Mouse (Mus musculus) kidney, postnatal 0 days (tissue): ENCODE measurements at regions not wholly inside any gene's neighbourhood (a gene's known extent, or its start where the extent isn't known, plus 50 kb on each side); places are given as distances from the start of the nearest gene placed in this dataset.

Source experiments
- ATAC-seq: fragments of 200-750 bp; cut with Nextera tagmentation; replicated peaks from 2 replicates; pipeline ENCODE4 v1.8.0; 2017; ENCODE audit warnings: low read depth, moderate number of reproducible peaks, moderate TSS enrichment, moderate library complexity; ENCODE audit not compliant: low FRiP score
- DNase-seq: peaks from one replicate; pipeline ENCODE4 v3.0.0-alpha.2; 2016; ENCODE audit warnings: low spot score
- H3K27ac ChIP-seq: fragments of 300-500 bp; sonication (generic); 2 replicates; pipeline ENCODE4 v1.5.1; 2014; ENCODE audit warnings: mild to moderate bottlenecking
- H3K27me3 ChIP-seq: fragments of 300-500 bp; sonication (generic); 2 replicates; pipeline ENCODE4 v1.6.1; 2014; ENCODE audit warnings: low read length, mixed read lengths; ENCODE audit not compliant: insufficient read depth
- H3K36me3 ChIP-seq: fragments of 300-500 bp; sonication (generic); 2 replicates; pipeline ENCODE4 v1.6.1; 2014; ENCODE audit warnings: low read length, mixed read lengths; ENCODE audit not compliant: insufficient read depth
- H3K4me1 ChIP-seq: fragments of 300-500 bp; sonication (generic); replicated peaks from 2 replicates; pipeline ENCODE4 v1.6.1; 2014; ENCODE audit warnings: antibody characterized with exemption, low read length, mixed read lengths; ENCODE audit not compliant: insufficient read depth
- H3K4me2 ChIP-seq: fragments of 300-500 bp; sonication (generic); 2 replicates; pipeline ENCODE4 v1.6.1; 2014; ENCODE audit warnings: mild to moderate bottlenecking, low read length, moderate library complexity, mixed read lengths
- H3K4me3 ChIP-seq: fragments of 300-500 bp; sonication (generic); replicated peaks from 2 replicates; pipeline ENCODE4 v1.5.1; 2014; ENCODE audit warnings: low read depth, low read length
- H3K9ac ChIP-seq: fragments of 300-500 bp; sonication (generic); 2 replicates; pipeline ENCODE4 v1.6.1; 2014; ENCODE audit warnings: low read depth, low read length
- H3K9me3 ChIP-seq: fragments of 300-500 bp; sonication (generic); replicated peaks from 2 replicates; pipeline ENCODE4 v1.6.1; 2016; ENCODE audit warnings: low read length, inconsistent platforms, mixed read lengths
- CTCF ChIP-seq: IDR thresholded peaks from 2 replicates; pipeline ENCODE4 v1.5.1; 2016; ENCODE audit warnings: antibody characterized with exemption, low read depth, mild to moderate bottlenecking, moderate library complexity
- WGBS: fragments of 180-500 bp; shearing (Covaris S2); extraction: QIAGEN DNeasy Blood & Tissue Kit; methylation state at CpG from one replicate; pipeline ENCODE4 v1.1.7; 2014; 5-methylcytosine and 5-hydroxymethylcytosine counted together

DNA sequence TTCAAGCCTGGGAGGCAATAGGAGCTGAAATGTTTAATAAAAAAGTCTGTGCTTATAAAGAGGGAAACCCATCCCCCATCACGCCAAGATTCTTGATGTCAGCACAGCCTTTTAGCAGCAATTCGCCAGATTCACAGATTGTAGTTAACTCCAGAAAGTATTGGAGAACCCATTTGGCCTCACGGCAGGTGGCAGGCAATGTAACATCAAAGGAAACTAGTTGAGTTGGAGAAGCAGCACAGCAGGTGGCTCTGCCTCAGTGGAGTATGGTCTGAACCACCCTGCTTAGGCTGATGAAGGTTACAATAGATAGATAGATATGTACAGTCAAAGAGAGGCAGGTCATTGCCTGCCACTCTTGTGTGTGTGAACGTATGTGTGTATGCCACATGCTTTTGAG is 420.8 kb upstream of the Klf6 start:
- no peak overlapping the region for H3K9ac ChIP-seq
- WGBS, result 55% methylated on average over 4 of the region's 4 CpGs
- H3K27ac ChIP-seq, result no peak overlapping the region
- DNase-seq, result no peak
- H3K4me1 ChIP-seq, result no peaks in the 10 kb centered on the region
- no peaks in the 10 kb centered on the region for H3K9me3 ChIP-seq
- no peak for ATAC-seq
- no peak overlapping the region for H3K4me3 ChIP-seq
- no peaks in the 10 kb centered on the region for H3K27me3 ChIP-seq
- no peaks in the 10 kb centered on the region for H3K36me3 ChIP-seq
- H3K4me2 ChIP-seq, result no peak overlapping the region
- TF ChIP-seq CTCF, result no peak

DNA sequence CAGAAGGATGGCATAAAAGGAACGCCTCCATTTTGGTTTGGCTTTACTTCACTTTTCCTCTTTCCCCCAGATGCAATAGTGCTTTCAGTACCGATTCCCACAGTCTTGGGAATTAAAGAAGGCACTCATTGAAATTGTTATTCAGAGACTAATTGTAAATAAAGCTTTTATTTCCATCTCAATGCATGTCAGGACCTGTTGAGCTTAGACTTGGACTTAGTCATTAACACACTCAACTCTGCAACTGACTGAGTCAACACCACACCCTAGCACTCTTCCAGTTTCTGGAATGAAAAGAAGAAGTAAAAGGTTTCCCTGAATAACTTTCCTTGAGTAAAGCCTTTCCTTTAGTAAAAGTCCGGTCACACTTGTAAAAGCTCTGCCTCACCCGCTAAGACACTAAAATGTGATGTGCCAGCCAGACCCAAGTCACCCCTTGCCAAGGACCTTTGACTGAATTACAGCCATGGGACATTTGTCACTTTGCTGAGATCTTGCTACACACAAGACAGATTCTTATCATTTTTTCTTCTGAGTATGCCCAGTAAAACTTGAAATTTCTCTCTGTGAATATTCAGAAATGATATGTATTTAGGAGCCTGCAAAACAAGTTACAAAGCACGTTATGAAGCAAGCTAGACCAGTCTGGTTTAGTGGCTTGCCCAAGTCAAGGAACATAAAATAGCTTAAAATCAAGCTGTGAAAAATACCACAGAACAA is 416.4 kb upstream of the Klf6 start:
- no peak for TF ChIP-seq CTCF
- Histone ChIP-seq H3K27me3 (no peaks in the 10 kb centered on the region), H3K36me3 (no peaks in the 10 kb centered on the region), H3K4me1 (no peaks in the 10 kb centered on the region), H3K27ac (no peak overlapping the region), H3K4me2 (no peak overlapping the region), H3K4me3 (no peak overlapping the region), H3K9me3 (no peaks in the 10 kb centered on the region), H3K9ac (no peak overlapping the region)
- DNase-seq, result no peak
- ATAC-seq, result no peak
- WGBS, result 82% methylated on average over 5 of the region's 5 CpGs

DNA sequence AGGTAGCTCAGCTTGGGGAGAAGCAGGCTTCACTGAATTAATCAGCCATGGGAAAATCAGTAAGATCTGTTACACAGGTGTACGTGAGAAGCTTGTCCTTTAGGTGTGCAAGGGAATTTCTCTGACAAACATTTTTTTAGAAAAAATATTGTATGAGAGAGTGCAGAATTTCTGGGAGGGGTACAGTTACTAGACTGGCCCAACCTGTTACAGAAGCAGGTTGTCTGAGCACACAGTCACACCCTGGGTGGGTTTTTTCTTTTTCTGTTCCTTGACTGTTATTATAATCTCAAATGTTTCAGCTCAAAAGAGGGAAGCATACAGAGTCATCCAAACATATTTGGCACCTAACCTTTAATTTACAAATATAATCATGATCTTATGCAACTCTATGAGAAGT is 412.7 kb upstream of the Klf6 start:
- TF ChIP-seq CTCF, result no peak
- DNase-seq, result no peak
- Histone ChIP-seq H3K9me3 (no peaks in the 10 kb centered on the region), H3K9ac (no peak overlapping the region), H3K4me1 (no peaks in the 10 kb centered on the region), H3K4me3 (no peak overlapping the region), H3K27ac (no peak overlapping the region), H3K27me3 (no peaks in the 10 kb centered on the region), H3K36me3 (no peaks in the 10 kb centered on the region), H3K4me2 (no peak overlapping the region)
- no peak for ATAC-seq
- WGBS, result 80% methylated on average over 1 of the region's 1 CpGs

GRCm38 (mm10) chr13:5480779-5481178 is 380.5 kb upstream of the Klf6 start:
- Histone ChIP-seq H3K4me2 (no peak overlapping the region), H3K36me3 (no peaks in the 10 kb centered on the region), H3K27ac (no peak overlapping the region), H3K27me3 (no peaks in the 10 kb centered on the region), H3K4me1 (no peaks in the 10 kb centered on the region), H3K4me3 (no peak overlapping the region), H3K9me3 (no peaks in the 10 kb centered on the region), H3K9ac (no peak overlapping the region)
- WGBS, result 93% methylated on average over 2 of the region's 2 CpGs
- ATAC-seq (no peak), DNase-seq (no peak)
- TF ChIP-seq CTCF, result no peak

DNA sequence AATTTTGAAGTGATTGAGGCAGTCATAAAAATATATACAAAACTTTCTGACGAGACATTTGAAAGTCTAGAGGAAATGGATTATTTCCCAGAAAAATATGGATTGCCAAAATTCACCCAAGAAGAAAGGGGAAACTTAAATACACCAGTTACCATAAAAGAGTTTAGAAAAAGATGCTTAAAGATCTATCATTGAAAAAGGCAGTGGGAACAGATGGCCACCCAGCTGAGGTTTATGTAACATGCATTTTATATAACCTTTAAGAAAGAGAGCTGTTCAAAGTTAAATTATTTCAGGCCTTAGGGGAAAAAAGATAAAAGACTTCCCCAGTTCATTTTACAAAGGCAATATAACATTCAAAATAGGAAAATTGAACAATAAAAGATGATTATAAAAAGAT is 369.0 kb upstream of the Klf6 start:
- DNase-seq, result no peak
- Histone ChIP-seq H3K9me3 (no peaks in the 10 kb centered on the region), H3K27me3 (no peaks in the 10 kb centered on the region), H3K27ac (no peak overlapping the region), H3K4me2 (no peak overlapping the region), H3K36me3 (no peaks in the 10 kb centered on the region), H3K4me3 (no peak overlapping the region), H3K9ac (no peak overlapping the region), H3K4me1 (no peaks in the 10 kb centered on the region)
- 59% methylated on average over 1 of the region's 1 CpGs for WGBS
- no peak for TF ChIP-seq CTCF
- no peak for ATAC-seq

- ATAC-seq, result no peak
- no peak overlapping the region for H3K9ac ChIP-seq
- H3K9me3 ChIP-seq, result no peaks in the 10 kb centered on the region
- no peaks in the 10 kb centered on the region for H3K36me3 ChIP-seq
- no peak for TF ChIP-seq CTCF
- peak; percentile 64 for DNase-seq
- no peak overlapping the region for H3K4me2 ChIP-seq
- no peak overlapping the region for H3K27ac ChIP-seq
- no peaks in the 10 kb centered on the region for H3K4me1 ChIP-seq
- no peaks in the 10 kb centered on the region for H3K27me3 ChIP-seq
- H3K4me3 ChIP-seq, result no peak overlapping the region
Observed at GRCm38 (mm10) chr13:5497535-5497934, 363.7 kb upstream of the Klf6 start.

DNA sequence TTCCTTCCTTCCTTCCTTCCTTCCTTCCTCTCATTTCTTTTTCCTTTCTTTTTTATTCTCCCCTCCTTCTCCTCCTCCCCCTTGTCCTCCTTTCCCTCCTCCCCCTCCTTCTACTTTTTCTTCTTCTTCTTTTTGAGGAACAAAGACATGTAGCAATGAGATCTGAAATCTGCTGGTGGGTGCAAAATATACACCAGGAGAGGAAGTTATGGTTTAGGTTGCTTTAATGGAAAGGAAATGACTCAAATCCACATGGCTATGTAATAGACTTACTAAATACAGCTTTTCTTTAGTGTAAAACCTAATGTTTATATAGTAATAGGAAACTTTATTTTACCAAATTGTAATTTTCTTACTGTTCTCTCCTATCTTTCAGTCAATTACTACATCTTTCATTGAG is 349.5 kb upstream of the Klf6 start:
- ATAC-seq (no peak), DNase-seq (no peak)
- Histone ChIP-seq H3K4me3 (no peak overlapping the region), H3K36me3 (no peaks in the 10 kb centered on the region), H3K4me1 (no peaks in the 10 kb centered on the region), H3K9me3 (no peaks in the 10 kb centered on the region), H3K4me2 (no peak overlapping the region), H3K9ac (no peak overlapping the region), H3K27ac (no peak overlapping the region), H3K27me3 (no peaks in the 10 kb centered on the region)
- TF ChIP-seq CTCF, result no peak
